Mouse (Mus musculus): ENCODE results near the gene Oprm1. TPM values are rescaled to one million over a fixed set of nuclear protein-coding genes. Genes with fewer than 3 reads are reported as not detected.

The Oprm1 gene
- polyA plus RNA-seq, 1 experiment from 2014 or later: 1.2 TPM

DNA sequence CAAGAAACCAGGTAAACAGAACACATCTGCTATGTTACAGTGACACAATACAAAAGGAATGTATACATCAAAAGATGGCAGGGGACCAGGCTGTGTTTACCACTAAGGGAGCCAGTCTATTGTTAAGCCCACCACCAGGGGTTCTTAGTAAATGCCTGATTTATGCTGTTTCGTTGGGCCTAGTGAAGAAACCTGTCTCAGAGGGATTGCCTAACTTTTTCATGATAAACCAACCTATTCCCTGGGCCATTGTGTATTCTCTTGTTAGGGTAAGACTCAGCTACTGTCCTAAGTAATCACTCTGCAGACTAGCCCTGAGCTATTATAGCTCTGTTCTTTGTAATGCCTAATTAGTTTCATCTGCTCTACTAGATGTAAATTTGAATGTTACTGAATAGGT lies 62.3 kb downstream of the Oprm1 start:
- no peak overlapping the region for H3K4me2 ChIP-seq (ENCODE audit: low read length)
- H3K4me1 ChIP-seq (ENCODE audit: control insufficient read depth, insufficient read depth, low read length): no peaks in the 10 kb centered on the region
- H3K9me3 ChIP-seq (ENCODE audit: control insufficient read depth, low read length): no peaks in the 10 kb centered on the region
- H3K27me3 ChIP-seq (ENCODE audit: control insufficient read depth, insufficient read depth, low read length): no peaks in the 10 kb centered on the region
- DNase-seq (no peak), ATAC-seq (ENCODE audit: low FRiP score, low TSS enrichment) (no peak)
- no peak overlapping the region for H3K4me3 ChIP-seq (replicated peaks; ENCODE audit: low read depth, low read length)
- H3K36me3 ChIP-seq (ENCODE audit: control insufficient read depth, insufficient read depth, low read length): no peaks in the 10 kb centered on the region
- H3K9ac ChIP-seq (replicated peaks; ENCODE audit: low read length): no peak overlapping the region
- 14% methylated on average over 1 of the region's 1 CpGs for WGBS
- H3K27ac ChIP-seq (replicated peaks; ENCODE audit: low read depth, low read length): no peak overlapping the region

DNA sequence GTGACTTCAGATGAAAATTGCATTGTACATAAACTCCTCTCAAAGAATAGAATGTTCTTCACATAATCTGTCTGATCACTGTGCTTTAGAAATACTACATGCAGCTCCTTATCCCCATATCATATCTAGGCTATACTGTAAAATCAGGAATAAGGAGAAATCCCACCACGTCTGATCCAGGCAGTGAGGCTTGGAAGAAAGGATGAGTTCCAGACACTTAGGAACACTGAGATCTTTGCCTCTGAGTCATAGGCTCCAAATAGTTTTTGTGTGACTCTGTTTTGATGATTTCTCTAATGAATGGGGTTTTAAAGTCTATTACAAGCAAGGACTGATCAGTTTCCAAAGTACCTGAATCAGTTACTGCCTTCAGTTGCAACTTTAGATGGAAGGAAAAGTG lies 83.9 kb downstream of the Oprm1 start:
- no peak for ATAC-seq (ENCODE audit: low FRiP score, low TSS enrichment)
- H3K4me1 ChIP-seq (ENCODE audit: control insufficient read depth, insufficient read depth, low read length): no peaks in the 10 kb centered on the region
- H3K4me2 ChIP-seq (ENCODE audit: low read length): no peak overlapping the region
- no peaks in the 10 kb centered on the region for H3K27me3 ChIP-seq (ENCODE audit: control insufficient read depth, insufficient read depth, low read length)
- no peaks in the 10 kb centered on the region for H3K9me3 ChIP-seq (ENCODE audit: control insufficient read depth, low read length)
- no peak overlapping the region for H3K4me3 ChIP-seq (replicated peaks; ENCODE audit: low read depth, low read length)
- 87% methylated on average over 1 of the region's 1 CpGs for WGBS
- no peak overlapping the region for H3K9ac ChIP-seq (replicated peaks; ENCODE audit: low read length)
- H3K36me3 ChIP-seq (ENCODE audit: control insufficient read depth, insufficient read depth, low read length): no peaks in the 10 kb centered on the region
- H3K27ac ChIP-seq (replicated peaks; ENCODE audit: low read depth, low read length): no peak overlapping the region
- DNase-seq: no peak

DNA sequence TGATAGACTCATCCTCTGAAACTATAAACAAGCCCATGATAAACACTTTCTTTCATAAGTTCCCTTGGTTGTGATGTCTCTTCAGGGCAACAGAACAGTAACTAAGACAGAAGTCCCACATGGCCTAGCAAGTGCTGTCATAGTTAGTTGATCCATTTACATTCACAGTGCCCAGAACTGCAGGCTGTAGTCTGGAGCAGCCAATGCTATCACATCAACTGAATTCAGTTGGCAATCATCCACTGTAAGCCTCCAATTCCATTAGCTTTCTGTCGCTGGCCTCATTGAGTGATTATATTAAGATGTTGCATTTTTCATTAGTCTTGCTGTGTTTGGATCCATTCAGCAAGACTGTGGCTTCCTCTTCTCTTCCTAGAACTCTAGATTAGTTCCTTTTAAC lies 88.0 kb downstream of the Oprm1 start:
- WGBS: 58% methylated on average over 1 of the region's 1 CpGs
- Histone ChIP-seq H3K27me3 (ENCODE audit: control insufficient read depth, insufficient read depth, low read length) (no peaks in the 10 kb centered on the region), H3K4me3 (replicated peaks; ENCODE audit: low read depth, low read length) (no peak overlapping the region), H3K27ac (replicated peaks; ENCODE audit: low read depth, low read length) (no peak overlapping the region), H3K36me3 (ENCODE audit: control insufficient read depth, insufficient read depth, low read length) (no peaks in the 10 kb centered on the region), H3K4me1 (ENCODE audit: control insufficient read depth, insufficient read depth, low read length) (no peaks in the 10 kb centered on the region), H3K9ac (replicated peaks; ENCODE audit: low read length) (no peak overlapping the region), H3K9me3 (ENCODE audit: control insufficient read depth, low read length) (no peaks in the 10 kb centered on the region), H3K4me2 (ENCODE audit: low read length) (no peak overlapping the region)
- no peak for ATAC-seq (ENCODE audit: low FRiP score, low TSS enrichment)
- DNase-seq: peak; percentile 12

DNA sequence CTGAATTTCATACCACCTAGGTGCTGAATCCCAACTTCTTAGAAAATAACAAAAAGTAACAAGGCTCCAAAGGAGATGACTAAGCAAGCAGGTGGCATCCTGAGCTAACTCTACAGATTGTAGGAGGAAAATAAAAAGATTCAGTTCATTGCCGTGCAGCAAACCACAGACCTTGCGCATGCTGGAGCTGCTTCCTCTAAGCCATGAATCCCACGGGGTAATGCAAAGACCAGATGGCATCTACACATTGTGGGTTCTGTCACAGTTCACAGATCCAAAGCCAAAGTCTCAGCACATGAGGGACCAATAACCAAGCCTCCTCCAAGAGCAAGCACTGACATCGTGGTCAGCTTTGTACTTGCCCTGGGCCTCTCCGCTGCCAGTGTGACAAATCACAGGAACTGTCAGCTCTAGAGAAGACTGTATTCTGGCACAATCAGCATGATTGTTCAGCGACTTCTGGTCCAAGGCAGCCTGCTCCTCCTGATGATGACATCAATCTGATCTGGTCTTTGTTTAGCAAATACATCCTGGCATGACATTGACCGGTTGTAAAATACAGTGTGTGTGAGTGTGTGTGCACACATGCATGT lies 90.0 kb downstream of the Oprm1 start:
- H3K4me3 ChIP-seq (replicated peaks; ENCODE audit: low read depth, low read length): no peak overlapping the region
- no peak for ATAC-seq (ENCODE audit: low FRiP score, low TSS enrichment)
- no peaks in the 10 kb centered on the region for H3K4me1 ChIP-seq (ENCODE audit: control insufficient read depth, insufficient read depth, low read length)
- H3K36me3 ChIP-seq (ENCODE audit: control insufficient read depth, insufficient read depth, low read length): no peaks in the 10 kb centered on the region
- H3K4me2 ChIP-seq (ENCODE audit: low read length): no peak overlapping the region
- DNase-seq: no peak
- 22% methylated on average over 7 of the region's 7 CpGs for WGBS
- no peaks in the 10 kb centered on the region for H3K9me3 ChIP-seq (ENCODE audit: control insufficient read depth, low read length)
- no peaks in the 10 kb centered on the region for H3K27me3 ChIP-seq (ENCODE audit: control insufficient read depth, insufficient read depth, low read length)
- no peak overlapping the region for H3K27ac ChIP-seq (replicated peaks; ENCODE audit: low read depth, low read length)
- H3K9ac ChIP-seq (replicated peaks; ENCODE audit: low read length): no peak overlapping the region

DNA sequence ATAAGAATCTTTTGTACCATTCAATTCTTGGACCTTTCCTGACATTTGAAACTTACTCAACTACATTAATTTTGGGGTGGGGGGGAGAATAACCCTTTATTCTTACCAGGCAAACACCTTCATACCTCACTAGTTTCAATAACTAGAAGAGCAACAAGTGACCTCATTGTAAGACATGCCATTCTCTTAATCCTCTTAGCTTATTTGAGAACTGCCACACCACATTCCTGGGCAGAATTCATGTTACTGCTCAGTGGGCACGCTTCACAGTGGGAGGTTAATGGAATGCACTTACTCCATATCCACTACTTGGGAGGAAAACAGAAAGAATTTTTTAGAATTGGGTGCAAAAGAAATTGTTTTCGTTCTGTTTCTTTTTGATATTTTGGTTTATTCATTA lies 90.5 kb downstream of the Oprm1 start:
- H3K9me3 ChIP-seq (ENCODE audit: control insufficient read depth, low read length): no peaks in the 10 kb centered on the region
- H3K36me3 ChIP-seq (ENCODE audit: control insufficient read depth, insufficient read depth, low read length): no peaks in the 10 kb centered on the region
- H3K4me2 ChIP-seq (ENCODE audit: low read length): no peak overlapping the region
- WGBS: 35% methylated on average over 2 of the region's 2 CpGs
- H3K9ac ChIP-seq (replicated peaks; ENCODE audit: low read length): no peak overlapping the region
- H3K4me1 ChIP-seq (ENCODE audit: control insufficient read depth, insufficient read depth, low read length): no peaks in the 10 kb centered on the region
- no peak overlapping the region for H3K4me3 ChIP-seq (replicated peaks; ENCODE audit: low read depth, low read length)
- H3K27me3 ChIP-seq (ENCODE audit: control insufficient read depth, insufficient read depth, low read length): no peaks in the 10 kb centered on the region
- ATAC-seq (ENCODE audit: low FRiP score, low TSS enrichment): no peak
- H3K27ac ChIP-seq (replicated peaks; ENCODE audit: low read depth, low read length): no peak overlapping the region
- peak; percentile 28 for DNase-seq

DNA sequence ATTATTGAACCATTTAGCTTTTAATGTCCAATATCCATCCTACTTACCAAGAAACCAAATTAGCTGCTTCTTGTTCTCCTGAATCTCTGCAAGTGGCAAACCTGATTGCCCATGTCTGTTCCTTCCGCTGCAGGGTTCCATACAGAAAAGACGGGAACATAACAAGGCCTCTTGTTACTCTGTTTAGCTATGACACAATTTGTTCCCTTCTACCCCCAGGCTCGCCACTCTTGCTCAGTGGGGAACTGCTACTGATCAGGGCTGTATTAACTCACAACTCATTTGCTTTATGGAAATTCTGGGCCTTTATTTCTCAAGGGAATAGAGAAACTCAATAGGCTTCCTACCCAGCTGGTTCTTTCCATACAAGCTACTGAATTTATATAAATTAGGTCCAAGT lies 97.5 kb downstream of the Oprm1 start:
- H3K4me2 ChIP-seq (ENCODE audit: low read length): no peak overlapping the region
- no peaks in the 10 kb centered on the region for H3K9me3 ChIP-seq (ENCODE audit: control insufficient read depth, low read length)
- 66% methylated on average over 3 of the region's 3 CpGs for WGBS
- no peak for DNase-seq
- H3K27ac ChIP-seq (replicated peaks; ENCODE audit: low read depth, low read length): no peak overlapping the region
- no peak overlapping the region for H3K4me3 ChIP-seq (replicated peaks; ENCODE audit: low read depth, low read length)
- no peaks in the 10 kb centered on the region for H3K36me3 ChIP-seq (ENCODE audit: control insufficient read depth, insufficient read depth, low read length)
- H3K27me3 ChIP-seq (ENCODE audit: control insufficient read depth, insufficient read depth, low read length): no peaks in the 10 kb centered on the region
- H3K9ac ChIP-seq (replicated peaks; ENCODE audit: low read length): no peak overlapping the region
- no peak for ATAC-seq (ENCODE audit: low FRiP score, low TSS enrichment)
- no peaks in the 10 kb centered on the region for H3K4me1 ChIP-seq (ENCODE audit: control insufficient read depth, insufficient read depth, low read length)

DNA sequence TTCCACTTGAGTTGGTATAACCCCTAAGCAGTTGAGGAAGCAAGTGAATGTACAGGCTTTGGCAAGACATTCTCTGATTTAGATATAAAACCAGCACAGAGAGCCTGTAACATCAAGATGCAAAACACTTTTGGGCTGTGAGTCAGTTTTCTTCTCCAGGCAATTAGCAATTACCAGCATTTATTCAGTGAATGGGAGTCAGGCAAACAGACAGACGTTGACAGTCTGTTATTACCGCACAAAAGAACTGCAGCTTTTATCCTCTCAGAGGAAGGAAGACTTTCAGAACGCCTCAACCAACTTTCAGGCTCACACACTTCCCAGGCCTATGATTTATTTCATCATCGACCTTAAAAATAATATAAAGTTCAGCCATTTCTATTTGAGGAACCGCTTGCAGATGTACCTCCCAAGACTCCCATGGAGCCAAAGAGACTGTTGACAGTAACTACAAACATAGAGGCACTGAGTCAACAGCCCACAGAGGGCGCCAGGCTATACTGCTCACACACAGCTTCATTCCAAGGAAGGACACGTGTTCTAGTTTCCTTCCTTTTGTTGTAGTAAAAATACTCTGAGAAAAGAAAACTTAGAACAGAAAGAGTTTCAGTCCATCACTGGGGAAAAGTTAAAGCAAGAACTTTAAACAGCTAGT lies 113.2 kb downstream of the Oprm1 start:
- Histone ChIP-seq H3K4me2 (ENCODE audit: low read length) (no peak overlapping the region), H3K27ac (replicated peaks; ENCODE audit: low read depth, low read length) (no peak overlapping the region), H3K36me3 (ENCODE audit: control insufficient read depth, insufficient read depth, low read length) (no peaks in the 10 kb centered on the region), H3K27me3 (ENCODE audit: control insufficient read depth, insufficient read depth, low read length) (no peaks in the 10 kb centered on the region), H3K9me3 (ENCODE audit: control insufficient read depth, low read length) (peaks cover 8% of the 10 kb centered on the region; the same call in 1 of the 2 replicates), H3K4me1 (ENCODE audit: control insufficient read depth, insufficient read depth, low read length) (no peaks in the 10 kb centered on the region), H3K9ac (replicated peaks; ENCODE audit: low read length) (no peak overlapping the region), H3K4me3 (replicated peaks; ENCODE audit: low read depth, low read length) (no peak overlapping the region)
- DNase-seq: no peak
- no peak for ATAC-seq (ENCODE audit: low FRiP score, low TSS enrichment)
- WGBS: 84% methylated on average over 7 of the region's 7 CpGs

DNA sequence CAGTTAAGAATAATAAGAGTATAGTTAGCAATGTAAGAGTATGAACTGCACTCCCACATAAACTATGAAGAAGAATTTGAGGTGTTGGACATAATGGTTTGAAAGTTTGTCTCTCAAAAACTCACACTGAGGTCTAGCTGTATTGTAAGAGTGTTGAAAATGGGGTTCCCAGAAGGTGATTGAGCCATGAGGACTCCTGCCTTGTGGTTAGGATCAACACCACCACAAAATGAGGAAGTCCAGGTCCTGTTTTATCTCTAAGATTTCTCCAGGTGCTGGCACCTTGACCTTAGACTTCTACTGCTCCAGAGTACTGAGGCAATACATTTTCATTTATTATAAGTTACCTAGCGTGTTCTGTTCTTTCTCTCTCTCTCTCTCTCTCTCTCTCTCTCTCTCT lies 115.6 kb downstream of the Oprm1 start:
- Histone ChIP-seq H3K4me1 (ENCODE audit: control insufficient read depth, insufficient read depth, low read length) (no peaks in the 10 kb centered on the region), H3K9me3 (ENCODE audit: control insufficient read depth, low read length) (peaks cover 7% of the 10 kb centered on the region; the same call in 1 of the 2 replicates), H3K36me3 (ENCODE audit: control insufficient read depth, insufficient read depth, low read length) (no peaks in the 10 kb centered on the region), H3K9ac (replicated peaks; ENCODE audit: low read length) (no peak overlapping the region), H3K27ac (replicated peaks; ENCODE audit: low read depth, low read length) (no peak overlapping the region), H3K27me3 (ENCODE audit: control insufficient read depth, insufficient read depth, low read length) (no peaks in the 10 kb centered on the region), H3K4me2 (ENCODE audit: low read length) (no peak overlapping the region), H3K4me3 (replicated peaks; ENCODE audit: low read depth, low read length) (no peak overlapping the region)
- 77% methylated on average over 1 of the region's 1 CpGs for WGBS
- DNase-seq: no peak
- no peak for ATAC-seq (ENCODE audit: low FRiP score, low TSS enrichment)

DNA sequence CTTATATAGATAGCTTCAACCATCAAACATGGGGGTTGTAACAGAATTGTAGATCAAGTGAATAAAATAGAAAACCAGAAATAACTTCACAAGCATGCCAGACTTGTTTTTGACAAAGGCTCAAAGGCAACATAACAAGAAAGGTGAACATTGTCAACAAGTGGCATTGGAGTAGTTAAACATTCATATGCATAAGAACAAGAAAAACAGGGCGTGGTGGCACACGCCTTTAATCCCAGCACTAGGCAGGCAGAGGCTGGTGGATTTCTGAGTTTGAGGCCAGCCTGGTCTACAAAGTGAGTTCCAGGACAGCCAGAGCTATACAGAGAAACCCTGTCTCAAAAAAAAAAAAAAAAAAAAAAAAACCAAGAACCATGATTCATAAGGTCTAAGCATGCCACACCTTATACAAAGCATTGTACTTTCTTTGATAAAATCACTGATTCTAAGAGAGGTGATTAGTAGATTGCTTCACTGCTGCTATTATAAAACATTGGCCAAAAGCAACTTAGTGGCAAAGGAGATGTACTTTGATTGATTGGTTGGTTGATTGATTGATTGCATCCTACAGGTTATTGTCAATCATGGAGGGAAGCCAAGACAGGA lies 120.1 kb downstream of the Oprm1 start:
- H3K27ac ChIP-seq (replicated peaks; ENCODE audit: low read depth, low read length): no peak overlapping the region
- no peak overlapping the region for H3K9ac ChIP-seq (replicated peaks; ENCODE audit: low read length)
- no peak overlapping the region for H3K4me2 ChIP-seq (ENCODE audit: low read length)
- no peaks in the 10 kb centered on the region for H3K4me1 ChIP-seq (ENCODE audit: control insufficient read depth, insufficient read depth, low read length)
- DNase-seq (no peak), ATAC-seq (ENCODE audit: low FRiP score, low TSS enrichment) (no peak)
- H3K9me3 ChIP-seq (ENCODE audit: control insufficient read depth, low read length): no peaks in the 10 kb centered on the region
- no peaks in the 10 kb centered on the region for H3K36me3 ChIP-seq (ENCODE audit: control insufficient read depth, insufficient read depth, low read length)
- no peak overlapping the region for H3K4me3 ChIP-seq (replicated peaks; ENCODE audit: low read depth, low read length)
- no peaks in the 10 kb centered on the region for H3K27me3 ChIP-seq (ENCODE audit: control insufficient read depth, insufficient read depth, low read length)
- 80% methylated on average over 2 of the region's 2 CpGs for WGBS

All from midbrain, embryonic 14.5 days (tissue).